Mouse (Mus musculus) right cerebral cortex, postnatal 36 days (tissue): ENCODE results near the gene Kmt2a.

ENCODE experiments used
- DNase-seq, 2 experiments: peaks; one replicate each; pipeline ENCODE4 v3.0.0; 2022; ENCODE audit warnings: low spot score in 2 of 2, mixed read lengths in 1 of 2

The Kmt2a gene

DNA sequence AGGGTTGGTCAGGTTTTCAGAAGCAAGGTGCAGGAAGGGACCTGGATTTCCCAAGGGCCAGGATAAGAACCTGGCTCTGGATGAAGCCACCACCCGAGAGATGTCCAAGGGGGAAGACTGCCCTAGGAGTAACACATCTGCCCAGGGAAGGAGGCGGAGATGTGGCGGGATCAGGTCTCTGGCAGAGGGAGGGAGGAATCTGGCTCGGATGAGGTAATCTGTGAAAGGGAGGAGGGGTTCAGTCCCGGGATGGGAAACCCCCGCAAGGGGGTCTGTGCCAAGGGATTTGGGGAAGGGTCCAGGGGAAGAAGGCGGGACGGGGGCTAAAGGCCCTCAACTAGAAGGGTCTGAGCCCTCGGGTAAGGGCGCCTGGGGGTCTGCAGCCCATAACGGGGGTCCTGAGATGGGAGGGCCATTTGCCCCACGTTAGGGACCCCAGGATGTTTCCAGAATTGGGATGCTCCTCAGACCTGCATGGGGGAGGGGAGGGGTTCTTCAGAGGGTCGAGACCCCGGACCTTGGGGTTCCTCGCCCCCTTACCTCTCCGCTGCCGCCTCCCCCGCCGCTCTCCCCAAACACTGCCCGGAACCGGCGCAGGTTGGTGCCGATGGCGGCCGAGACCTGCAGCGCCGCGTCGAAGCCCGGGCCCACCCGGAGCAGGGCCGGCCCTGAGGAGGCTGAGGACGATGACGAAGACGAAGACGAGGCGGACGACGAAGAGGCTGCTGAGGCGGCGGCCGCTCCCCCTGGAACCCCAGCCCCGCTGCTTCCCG is 601 bp downstream of the Kmt2a start:
- no peak for DNase-seq

DNA sequence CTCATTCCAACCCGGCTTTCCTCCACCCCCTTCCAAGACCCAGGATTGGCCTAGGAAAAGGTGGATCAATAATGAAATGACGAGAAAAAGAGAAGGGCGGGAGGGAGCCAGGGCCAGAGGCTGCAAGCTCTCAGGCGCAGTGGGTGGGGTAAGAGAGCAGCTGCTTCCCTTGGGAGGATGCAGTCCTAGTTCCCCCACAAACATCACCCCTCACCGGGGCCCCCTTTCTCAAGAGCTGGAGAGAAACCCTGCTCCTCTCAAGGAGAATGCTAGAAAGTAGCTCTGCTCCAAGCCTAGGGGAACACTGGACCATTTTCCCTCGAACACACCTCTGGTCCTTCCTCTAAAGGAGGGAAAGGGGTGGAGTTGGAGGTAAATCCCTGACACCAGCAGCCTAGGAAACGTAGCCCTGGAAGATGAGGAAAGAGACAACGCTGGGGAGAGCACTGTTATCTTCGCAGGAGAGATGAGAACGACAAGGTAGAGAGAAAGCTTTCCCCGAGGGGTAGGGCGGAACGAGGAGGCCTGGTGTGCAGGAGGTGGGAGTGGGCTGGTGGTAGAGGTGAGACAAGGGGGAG is 1.3 kb downstream of the Kmt2a start:
- no peak for DNase-seq

DNA sequence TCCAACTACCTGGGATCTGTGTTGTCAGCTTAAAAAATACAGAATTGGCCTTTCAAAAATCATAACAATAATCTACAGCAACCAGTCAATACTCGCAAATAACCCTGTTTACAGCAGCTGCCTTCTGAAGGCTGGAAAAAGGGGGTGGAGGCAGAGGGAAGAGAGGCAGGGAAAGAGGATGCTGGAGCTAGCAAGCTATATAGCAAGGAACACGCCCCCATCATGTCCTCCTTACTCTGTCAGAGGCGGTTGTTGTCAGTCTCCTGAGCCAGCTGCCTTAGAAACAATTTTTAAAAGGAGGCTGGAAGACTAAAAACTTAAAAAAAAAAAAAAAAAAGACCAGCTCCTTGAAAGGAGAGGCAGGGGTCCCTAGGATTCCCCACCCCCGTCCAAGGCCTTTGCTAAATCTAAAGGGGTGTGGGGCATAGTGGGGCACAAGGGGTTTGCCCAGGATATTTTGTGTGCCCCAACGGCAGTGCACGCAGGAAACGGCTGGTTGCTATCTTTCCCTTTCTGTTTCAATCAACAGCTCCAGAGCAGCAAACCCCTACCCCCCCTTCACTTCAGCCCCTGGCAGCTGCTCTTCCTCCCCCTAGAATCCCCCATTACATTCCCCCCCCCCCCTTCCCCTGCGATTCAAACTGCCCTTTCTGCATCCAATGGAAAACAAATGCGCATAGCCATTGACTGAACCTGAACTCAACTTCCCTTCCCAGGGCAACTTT is 2.2 kb downstream of the Kmt2a start:
- DNase-seq, result no peak

DNA sequence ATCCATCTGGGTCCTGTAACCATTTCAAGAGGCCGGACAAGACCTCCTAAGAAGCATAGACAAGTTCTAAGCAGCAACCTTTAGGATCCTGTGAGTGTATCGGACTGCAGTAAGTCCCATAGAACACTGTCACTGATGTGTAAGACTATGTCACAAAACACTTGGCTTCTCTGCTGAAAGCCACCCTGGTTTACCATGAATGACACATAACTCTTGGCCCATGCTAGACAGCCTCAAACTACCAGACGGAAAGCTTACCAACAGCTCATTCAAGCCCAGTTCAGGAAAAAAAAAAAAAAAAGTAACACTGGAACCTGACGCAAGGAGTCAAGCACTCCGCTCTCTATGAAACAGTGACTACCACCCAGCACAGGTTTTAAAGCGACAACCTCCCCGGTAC is 3.4 kb downstream of the Kmt2a start:
- DNase-seq, result no peak

DNA sequence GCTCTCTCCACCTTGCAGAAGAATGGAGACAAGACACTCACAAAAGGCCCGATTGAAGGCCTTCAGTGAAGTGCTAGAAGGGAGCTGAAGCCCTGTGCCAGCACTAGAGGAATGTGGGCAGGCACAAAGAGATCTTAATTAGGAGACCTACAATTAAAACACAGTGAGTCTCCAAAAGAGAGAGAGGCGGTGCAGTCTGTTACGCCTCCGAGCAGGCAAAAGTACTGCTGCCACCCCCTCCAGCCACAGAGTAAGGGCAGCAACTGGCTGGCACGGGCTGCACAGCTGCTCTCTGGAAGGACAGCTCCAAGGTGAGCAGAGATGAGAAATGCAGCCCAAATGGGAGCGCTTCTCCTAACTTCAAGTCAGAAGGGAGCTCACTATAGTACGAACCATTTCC is 5.6 kb downstream of the Kmt2a start:
- DNase-seq, result peak; percentile 24 to 61

DNA sequence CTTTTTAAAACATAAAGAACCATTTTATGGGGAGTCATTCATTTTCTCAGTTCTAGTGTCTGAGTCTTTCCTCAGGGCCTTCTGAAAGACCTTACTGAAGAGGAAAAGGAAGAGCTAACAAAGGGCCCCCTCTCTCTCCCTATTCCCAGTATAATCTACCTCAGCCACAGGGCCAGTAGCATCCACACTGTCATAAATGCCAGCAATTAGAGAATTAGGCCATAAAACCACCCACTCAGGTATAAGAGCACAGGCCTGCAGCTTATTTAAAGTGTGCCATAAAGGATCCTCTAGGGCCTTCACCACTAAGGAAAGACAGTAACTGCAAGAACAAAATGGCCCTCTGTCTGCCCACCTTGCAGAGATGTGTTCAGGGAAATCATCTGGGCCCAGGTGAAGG is 6.9 kb downstream of the Kmt2a start:
- DNase-seq, result no peak

DNA sequence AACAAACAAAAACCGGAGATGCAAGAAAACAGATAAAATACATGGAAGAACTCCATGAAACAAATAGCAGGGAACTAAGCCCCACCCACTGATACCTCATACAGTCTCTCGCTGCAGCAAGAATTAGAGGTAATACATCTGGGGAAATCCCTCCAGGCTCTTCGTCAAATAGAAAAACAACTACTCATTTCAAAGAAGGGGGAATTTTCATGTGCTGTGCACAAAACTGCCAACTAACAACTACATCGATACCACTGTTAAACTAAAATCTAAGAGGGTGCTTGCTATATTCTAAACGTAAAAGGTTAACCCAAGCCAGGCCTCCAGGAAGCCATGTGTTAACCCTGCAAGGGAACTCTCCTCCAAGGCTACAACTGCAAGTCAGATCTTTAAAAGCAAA is 7.4 kb downstream of the Kmt2a start:
- no peak for DNase-seq

DNA sequence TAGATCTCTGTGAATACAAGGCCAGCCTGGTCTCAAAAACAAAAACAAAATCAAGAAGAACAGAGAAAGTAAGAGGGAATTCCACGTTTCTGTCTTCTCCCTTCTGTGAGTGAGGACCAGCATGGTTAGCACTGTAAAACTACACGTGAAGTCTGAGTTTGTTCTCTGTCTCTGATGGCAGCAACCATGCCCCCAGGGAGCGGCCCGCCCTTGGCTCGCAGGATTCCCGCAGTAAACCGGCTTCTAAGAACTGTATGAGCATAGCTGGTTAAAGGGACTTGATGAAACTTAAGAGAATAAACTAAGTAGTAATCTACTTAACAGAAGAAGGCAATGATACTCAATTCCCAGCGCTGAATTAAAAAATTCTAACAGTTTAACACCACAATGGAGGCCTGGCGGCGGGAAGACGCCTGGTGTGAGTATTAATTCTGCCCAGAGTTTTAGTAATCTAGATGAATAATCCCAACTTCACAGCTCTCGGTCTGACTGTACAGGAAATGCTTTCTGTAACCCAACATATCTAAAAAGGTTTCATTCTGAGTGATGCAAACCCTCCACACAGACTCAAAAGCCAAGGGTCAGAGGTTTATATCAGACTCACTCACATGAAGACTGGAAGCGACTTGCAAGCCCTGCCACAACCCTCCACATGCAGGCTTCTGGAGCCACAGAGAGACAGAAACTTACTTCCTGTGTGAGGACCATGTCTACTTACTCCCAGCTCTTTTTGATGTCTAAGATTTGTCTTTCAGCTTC is 12.6 kb downstream of the Kmt2a start:
- DNase-seq, result no peak

DNA sequence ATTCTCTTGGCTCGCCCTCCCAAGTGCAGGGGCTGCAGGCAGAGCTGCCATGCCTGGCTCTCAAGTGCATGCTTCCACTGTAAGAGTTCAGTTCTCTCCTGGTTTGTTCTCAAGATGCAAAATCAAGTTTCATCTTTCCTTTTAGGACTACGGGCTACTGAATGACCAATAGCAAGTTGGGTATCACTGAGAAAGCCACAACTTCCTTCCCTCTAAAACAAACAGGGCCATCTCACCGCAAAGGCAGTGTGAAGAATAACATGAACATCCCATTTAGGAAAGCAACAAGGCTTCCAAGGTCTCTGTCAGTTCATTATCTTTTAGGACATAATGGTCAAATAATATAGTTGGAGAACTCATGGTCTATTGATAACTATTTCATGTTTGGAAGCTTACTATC is 13.4 kb downstream of the Kmt2a start:
- DNase-seq, result no peak

DNA sequence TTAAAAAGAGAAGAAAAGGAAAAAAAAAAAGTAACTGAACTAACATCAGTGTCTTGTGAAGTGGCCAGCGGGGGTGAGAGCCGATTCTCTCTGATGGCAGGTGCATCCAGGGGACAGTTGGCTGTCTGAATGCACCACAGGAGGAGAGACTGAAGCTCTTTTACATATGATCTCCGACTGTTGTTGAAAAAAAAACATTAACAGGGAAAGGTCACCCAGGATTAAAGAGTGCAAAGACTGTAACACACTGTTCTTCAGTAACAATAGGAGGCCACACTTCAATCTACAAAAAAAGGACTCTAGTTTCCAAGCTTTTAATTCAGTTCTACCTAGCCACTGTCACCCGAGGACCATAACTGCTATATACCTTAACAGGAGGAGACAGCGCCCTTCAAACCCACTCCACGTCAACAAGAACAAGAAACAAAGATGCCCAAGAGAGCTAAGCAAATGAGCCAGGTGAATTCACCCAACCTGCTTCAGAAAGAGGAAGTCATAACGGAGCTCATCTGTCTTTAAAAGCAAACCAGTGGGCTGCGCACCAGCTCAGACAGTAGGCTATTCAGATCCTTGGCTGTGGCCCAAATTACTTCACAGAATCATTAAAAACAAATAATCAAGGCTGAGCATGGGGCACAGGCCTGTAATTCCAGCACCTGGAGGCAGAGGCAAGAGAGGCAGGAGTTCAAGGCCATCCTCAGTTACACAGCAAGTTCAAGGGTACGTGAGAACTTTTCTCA is 14.4 kb downstream of the Kmt2a start:
- no peak for DNase-seq

DNA sequence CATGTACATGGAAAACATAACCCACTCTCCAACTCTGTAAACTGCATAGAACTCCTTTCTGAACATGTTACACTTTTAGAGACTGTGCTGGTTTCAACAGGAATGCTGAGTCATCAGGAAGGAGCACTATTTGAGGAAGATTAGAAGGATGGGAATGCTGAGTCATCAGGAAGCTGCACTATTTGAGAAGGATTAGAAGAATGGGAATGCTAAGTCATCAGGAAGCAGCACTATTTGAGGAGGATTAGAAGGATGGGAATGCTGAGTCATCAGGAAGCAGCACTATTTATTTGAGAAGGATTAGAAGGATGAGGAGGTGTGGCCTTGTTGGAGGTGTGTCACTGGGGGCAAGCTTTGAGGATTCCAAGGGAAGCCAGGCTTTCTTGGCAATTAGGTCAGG is 20.0 kb downstream of the Kmt2a start:
- no peak for DNase-seq

DNA sequence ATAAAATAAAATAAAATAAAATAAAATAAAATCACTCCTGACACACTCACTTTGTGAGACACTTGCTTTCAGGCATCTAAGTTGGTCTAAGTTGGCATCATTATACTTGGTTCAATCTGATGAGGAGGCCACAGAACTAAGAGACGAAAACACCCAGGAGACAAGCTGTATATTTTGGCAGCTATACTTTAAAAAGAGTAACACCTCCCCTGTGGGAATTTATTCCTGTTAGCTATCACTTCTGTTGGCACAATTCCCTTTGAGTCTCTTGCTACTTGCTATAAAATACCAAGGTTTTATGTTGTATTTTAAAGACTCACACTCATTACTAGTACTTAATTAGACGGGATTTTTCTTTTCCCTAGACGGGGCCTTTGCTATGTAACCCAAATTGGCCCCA is 22.4 kb downstream of the Kmt2a start:
- DNase-seq, result no peak

DNA sequence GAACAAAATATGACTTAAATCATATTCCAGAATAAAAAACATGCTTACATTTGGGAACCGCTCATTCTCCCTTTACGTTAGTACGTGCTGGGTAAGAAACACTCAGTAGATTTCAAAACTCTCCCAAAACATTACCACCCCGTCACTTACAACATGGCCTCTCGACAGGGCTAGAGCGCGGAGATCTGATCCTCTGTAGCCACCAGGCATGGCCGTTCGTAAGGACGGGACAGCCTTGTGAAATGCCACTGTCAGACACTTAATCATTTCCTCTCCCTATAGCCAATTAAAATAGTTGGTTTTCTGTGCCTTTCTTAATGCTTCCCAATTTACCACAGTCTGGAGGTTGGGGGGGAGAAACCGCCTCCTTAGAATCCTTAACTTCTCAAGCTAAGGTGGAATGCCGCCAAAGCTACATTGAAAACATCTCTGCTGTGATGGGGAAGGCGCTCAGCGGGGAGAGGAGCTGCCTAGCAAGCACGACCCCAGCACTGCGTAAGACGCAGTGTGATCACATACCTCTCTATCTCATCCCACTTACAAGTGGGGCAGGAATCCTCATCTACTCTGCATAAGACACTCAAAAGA is 23.6 kb downstream of the Kmt2a start:
- DNase-seq, result peak; percentile 29 to 35

DNA sequence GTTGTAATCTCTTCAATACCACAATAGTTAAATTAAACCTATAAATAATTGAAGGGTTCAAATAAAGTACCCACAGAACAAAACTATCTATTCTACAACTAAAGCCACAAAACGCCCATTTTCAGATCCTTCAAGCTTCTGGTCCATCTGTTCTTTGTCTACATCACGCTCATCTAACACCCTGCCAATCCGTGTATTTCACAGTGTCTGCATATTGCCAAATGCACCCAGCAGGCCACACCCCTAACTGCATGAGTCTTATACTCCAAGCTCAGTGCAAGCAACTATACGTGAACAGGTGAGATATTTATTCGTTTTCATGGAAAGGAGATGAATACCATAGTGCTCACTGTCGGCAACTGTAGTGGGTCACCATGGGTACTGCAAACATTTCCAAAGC is 25.9 kb downstream of the Kmt2a start:
- DNase-seq, result no peak

DNA sequence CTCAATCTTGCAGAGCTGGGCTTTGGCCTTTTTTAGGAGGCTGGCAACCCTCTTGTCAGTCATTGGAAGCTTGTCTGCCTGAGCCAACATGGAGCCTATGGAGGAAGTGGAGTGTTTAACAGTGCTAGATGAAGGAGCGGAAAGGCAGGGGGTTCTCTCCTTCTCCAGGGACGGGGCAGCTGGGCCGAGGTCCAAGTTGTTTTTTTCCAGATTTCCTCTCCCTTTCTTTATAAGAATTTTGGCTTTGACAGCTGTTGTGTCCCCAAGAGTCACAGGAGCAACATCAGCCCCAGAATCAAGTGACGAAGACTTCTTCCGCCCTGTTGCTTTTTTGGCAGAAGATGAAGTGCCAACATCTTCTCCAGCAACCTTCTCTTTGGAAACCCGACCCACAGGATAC is 33.6 kb downstream of the Kmt2a start:
- DNase-seq, result no peak

DNA sequence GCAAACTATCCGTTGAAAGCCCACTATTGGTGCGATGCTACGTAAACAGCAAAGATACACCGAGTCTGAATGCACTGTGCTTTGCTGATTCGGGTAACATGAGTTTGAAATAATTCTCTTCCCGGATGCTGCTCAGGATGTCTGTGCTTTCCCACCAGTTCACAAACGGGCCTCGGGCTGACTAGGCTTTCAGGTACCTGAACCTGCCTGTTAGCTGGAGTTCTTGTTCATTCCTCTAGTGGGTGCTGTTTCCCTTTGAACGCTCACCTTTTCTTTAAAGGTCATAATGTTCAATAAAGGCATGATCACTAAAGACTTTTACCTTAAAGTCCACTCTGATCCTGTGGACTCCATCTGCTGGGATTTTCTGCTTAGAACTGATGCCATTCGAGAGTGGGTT is 39.9 kb downstream of the Kmt2a start:
- no peak for DNase-seq

DNA sequence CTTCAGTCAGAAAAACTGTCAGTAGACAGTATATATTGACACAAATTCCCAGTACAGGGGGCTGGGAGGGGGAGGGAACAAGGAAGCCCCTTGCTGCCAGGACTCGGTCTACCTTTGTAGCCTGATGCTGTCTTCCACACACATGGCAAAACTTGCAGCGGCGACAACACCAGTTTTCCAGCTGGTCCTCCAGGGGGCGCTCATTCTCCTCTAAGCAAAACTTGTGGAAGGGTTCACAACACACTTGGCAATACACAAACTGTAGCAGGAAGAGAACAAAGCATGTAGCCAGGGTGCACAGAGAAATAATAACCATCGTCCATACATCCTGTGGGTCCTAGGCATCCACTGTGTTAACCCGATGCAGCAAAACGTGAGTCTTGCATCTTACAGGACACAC is 44.7 kb downstream of the Kmt2a start:
- peak in 1 of 2 experiments; percentile 35 for DNase-seq

DNA sequence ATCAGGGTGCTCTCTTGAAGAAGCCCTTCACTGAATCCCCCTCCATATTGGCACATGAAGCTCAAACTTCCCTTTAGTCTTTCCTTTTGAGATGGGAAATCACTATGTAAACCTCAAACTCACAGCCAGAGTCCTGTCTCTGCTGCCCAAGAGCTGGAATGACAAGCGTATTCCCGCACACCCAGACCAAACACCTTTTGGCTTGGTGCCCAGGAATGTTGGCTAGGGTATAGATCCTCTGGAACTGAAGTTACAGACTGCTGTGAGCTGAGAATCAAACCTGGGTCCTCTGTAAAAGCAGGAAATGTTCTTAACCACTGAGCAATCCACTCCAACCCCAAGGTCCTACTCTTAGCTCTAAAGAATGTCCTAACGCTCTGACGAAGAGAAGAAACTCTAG is 48.7 kb downstream of the Kmt2a start:
- no peak for DNase-seq

DNA sequence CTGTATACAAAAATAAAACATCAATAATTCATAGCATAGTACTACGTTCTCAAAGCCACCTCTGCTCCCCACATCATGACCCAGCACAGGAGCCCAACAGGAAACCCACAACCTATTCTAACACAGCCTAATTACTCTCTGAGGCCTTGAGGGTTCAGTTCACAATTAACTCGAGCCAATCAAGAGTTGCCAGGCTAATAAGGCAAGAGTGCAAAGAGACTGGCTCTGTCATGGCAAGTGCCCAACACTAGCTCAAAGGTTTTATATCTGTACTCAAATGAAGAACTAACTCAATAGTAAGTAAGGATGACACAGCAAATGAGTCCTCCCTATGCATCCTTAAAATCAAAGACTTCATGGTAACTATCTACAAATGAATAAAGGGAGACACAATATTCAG is 50.6 kb downstream of the Kmt2a start:
- DNase-seq, result no peak

DNA sequence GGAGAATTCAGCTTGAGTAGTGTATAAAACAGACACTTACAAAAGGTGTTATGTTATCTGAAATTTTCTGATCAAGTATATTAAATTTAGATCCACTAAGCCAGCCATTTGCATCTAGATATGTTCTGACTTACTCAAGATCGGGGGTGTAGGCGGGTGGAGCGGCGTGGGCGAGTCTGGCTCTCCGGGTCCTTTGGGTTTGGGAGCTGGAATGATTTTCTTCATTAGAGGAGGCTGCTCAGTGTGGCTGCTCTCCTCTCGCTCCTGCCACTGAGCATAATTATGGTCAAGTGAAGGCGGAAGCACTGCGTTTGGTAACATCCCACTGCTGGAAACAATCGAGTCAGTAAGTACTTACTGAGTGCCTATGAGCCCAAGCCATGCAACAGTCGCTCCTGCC is 52.2 kb downstream of the Kmt2a start:
- DNase-seq, result peak; percentile 30 to 51

DNA sequence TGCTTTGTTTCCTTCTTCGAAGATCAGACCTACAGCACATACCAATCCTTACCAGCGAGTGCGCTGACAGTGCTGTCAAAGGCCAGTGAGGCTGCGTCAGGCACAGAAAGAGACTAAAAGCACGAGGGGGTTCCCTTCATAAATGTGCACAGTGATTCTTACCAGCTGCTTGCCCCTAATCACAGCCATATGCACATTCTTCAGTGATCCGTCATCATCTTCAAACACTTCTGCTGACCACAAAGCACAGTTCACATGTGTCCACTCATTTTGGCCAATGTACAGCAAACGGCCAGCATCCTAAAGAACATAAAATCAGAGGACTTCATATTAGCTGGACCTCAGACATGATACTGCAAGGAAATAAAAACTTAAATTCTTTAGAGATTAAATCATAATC is 54.4 kb downstream of the Kmt2a start:
- no peak for DNase-seq
